Mouse (Mus musculus) retina, embryonic 14.5 days (tissue): ENCODE measurements at regions not wholly inside any gene's neighbourhood (a gene's known extent, or its start where the extent isn't known, plus 50 kb on each side); places are given as distances from the start of the nearest gene placed in this dataset.

Source experiments
- DNase-seq: peaks from one replicate; pipeline ENCODE4 v3.0.0-alpha.2; 2015; ENCODE audit warnings: low spot score

DNA sequence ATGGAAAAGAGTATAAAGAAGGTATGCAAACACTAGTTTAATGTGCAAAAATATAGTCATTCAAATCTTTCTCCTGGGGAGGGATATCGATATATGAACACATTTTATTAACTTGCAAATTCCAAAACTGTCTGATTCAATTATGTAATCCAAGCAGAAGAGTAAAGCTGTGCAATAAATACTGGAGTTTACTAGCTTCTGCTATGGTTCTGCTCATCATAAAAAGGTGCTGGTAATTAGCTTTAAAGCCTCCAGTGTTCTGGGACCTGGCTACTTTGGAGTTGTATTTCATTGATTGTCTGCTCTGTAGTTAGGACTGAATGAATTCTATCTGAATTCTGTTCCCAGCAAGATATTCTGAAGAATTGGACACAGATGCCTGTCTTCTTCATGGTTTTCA is 602.7 kb upstream of the Akr1e1 start:
- DNase-seq = no peak

DNA sequence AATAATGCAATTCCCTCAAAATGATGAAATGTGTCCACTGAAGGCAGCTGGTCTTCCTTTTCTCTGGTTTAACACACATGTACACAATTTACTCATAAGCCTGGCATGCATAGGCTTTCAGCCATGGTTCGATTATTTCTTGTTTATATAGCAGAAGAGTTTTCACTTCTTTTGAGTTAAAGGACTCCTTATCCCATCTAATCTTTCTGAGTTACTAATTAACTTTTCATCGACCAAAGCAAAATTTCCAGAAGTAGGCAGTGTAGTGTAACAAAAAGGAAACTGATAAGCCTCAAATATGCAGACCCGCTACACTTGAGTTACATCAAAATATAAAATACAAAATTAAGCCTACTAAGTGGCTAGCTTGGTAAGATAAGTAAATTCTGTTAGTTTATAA is 620.5 kb upstream of the Akr1e1 start:
- no peak for DNase-seq

DNA sequence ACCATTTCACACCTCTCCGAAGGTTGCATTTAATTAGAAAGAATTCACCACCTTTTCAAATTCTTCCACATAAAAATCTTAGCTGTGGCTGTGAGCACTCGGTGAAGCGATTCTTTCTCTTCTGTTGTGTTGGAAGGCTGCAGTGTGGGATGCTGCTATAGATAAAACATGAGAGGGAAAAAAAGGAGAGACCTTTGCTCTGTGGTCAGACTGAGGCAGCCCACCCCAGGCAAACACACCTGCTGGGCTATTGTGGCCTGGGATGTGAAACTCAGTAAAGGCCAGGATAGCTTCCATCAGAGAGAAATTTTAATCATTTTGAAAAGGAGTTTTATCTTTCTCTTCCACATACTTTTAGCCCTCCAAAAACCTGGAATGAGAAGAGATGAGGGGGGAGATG is 625.3 kb upstream of the Akr1e1 start:
- DNase-seq = no peak

DNA sequence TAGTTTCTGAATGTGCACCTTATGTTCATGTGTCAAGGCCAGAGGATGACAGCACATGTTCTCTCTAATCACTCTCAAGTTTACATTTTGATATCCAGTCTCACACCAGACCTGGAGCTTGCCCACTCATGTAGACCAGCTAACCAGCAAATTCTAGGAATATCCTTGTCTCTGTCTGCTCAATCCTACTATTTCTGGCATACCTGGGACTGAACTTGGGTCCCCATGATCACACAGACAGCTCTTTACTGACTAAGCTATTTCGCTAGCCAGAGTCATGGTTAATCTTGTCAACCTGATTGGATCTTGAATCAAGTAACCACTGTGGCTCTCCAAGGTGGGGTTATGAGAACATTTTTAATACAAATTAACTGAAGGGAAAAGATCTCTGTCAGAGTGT is 625.9 kb upstream of the Klf6 start:
- no peak for DNase-seq

DNA sequence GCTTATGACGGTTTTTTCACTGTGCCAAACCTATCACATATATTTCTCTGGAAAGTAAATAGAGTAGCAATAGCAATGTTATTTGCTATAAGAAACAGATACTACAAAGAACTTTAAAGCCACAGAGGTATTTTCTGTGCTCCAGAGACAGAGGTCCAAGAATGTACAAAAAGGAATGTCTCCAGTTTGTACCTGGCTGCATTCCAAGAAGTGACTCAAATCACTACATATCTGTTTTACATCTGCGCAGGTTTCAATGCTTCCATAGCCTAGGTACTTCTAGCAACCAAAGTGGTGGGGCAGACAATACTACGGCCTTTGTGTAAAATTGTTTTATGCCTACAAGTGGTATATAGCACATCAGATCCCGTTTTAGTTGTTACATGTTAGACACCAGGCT is 620.7 kb upstream of the Klf6 start:
- DNase-seq = no peak

DNA sequence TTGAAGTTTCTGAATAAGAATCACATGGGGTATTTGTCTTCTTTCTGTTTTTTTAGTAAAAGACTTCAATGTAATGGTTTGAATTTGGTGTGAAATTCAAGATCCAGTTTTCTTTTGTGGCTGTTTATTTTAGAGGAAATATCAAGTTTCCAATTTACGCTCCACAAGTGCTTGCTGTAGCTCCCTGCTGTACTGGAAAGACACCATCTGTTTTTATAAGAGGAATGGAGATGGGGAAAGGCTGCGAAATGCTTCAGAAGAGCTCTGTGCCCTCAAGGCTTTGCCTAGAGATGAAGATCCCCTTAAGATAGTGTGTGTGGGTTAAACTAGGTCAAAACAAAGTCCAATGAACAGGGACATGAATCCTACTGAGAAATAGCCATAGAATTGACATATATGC is 618.5 kb upstream of the Klf6 start:
- DNase-seq = no peak

DNA sequence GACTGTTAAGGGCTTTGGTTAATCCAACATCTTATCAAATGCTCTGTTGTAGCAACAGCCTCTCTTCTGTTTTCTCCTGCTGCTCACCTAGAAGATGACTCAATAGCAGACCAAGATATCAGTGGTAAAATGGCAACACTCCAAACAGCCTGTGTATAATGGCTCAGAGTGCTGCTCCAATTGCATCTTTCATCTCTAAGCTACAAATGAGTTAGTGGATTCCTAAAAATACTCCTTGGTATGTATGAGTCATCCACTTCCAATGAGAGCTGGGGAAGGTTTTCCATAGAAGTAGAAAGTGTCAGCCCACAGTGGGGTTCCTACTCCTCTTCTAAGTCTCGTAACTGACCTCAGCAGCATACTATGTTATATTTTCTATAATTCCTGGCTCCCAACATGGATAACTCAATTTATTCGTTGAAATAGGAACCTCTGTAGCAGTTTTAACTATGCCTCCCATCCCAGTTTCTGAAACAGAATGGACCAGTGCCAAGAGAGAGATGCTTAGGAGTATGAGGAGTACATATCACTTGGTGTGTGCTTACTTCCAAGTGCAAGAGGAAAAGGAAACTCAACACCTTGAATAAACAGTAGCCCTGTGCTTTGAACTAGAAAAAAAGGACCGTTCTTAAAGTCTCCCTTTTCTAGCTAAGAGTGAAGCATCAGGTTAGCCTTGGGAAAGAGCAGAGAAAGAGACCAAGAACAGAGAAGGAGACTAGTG is 612.5 kb upstream of the Klf6 start:
- DNase-seq = no peak

DNA sequence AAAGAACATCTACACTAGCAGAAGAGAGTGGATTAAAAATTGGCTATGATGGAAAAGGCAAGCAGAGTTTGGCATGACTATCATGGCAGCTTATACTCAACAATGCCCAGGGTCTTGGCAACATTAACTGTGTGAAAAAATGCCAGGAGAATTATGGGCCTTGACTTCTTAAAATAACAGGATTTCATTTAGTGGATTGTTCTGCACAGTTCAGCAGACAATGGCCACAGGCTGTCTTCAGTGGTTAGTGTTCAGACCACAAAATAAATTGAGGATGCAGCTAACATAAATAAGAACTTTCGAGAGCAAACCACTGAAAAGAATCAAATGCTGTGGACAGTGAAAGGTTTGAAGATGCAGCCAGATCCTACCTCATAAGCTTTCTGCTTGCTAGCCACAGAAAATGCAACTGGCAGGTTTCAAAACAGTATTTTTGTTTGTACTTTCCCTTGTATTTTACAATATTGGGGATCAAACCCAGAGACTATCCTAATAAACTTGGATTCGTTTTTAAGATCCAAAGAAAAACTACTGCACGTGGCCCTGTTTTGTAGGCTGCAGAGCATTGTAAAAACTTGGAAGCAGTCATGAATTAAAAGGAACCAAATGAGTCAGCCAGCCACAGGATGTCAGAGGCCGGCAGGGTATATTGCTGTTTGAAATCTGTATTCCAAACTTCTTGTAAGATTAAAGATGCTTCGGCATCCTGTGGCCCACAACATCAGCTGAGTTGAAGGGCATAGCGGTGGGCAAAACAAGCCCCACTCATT is 603.2 kb upstream of the Klf6 start:
- DNase-seq = no peak

DNA sequence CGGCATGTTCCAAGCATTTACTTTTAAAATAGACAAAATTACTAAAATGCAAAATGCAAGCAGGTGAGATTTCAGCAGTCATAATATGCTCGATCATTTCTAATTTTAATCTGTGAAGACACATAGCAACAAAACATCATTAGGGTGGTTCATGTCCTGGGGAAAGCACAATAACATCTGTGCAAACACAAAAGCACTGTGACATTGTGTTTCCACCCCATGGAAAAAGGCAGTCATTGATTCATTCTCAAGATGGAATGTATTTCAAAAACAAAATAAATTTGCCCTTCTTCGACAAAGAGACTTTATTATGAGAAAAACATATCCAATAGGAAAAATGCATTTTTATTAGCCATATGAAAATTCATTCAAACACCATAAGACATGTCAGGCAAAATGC is 601.5 kb upstream of the Klf6 start:
- DNase-seq = no peak

DNA sequence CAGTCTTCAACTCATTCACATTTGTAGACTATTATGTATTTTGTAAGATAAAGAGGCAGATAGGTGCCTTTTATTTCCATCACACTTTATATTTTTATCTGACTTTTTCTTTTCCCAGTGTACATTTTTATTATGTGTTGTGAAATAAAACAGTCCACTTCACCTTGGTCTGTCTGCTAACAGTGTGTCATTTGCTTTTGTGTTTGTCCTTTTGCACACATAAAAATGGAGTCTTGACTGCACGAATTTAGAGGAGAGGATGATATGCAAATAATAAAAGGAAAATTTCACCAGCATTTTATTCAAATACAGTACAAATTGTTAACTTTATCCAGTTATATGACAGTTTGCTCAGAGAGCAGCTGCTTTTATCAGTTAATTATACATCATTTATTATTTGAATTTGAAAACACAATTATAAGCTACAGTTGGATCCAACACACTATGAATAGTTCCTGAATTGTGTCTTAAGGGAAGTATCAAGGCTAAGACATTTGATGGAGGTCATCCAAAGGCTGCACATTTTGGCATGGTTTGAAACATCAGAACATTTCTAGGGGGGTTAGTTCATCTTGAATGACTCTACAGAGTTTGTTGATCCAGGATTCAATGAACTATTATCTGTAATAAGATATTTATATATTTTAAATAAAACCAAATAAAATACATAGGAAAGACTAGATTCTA is 588.6 kb upstream of the Klf6 start:
- DNase-seq = no peak

DNA sequence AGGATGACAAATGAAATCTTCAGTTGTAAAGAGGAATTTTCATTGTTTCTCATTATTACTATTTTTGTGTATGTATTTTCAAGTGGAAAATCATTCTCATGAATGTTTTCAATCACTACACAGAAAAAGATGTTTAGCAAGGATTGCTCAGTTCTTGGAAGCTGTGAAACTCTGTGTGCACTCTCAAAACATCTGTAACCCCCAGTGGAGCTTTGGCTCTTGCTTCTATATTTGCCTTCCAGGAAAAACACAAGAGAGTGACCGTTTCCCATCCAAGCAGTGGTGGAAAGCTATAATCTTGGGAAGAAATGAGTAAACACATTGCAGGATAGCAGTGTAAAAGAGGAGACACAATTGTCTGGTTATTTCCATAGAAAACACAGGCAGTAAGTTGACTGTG is 584.7 kb upstream of the Klf6 start:
- DNase-seq = no peak

DNA sequence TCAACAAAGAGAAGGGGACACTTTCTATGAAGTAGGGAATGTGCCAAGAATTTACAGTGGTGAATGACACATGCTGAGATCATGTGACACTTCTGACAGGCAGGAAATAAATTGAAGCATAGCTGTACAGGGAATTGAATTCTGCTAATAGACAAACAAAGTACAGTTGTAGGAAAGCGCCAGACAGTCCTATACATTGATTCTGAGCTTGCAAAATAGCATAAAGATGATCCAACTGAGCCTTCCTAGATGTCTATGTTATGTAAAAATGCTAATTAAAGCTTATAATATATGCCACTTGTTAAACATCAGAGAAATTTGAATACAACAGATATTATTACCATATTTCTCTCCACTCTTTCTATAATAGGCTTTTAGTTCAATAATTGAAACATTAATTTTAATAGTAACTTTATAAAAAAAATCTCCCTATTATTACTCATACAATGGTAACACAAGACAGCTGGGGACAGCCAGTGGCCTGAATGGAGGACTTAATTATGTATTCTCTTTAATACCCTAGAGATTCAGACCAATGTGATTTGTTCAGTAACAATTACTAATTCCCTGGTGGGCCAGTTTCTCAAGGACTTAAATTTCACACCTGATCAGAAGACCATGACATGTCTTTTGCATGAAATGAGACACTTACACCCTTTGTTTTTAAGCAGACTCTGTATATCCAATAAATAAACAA is 571.4 kb upstream of the Klf6 start:
- no peak for DNase-seq

DNA sequence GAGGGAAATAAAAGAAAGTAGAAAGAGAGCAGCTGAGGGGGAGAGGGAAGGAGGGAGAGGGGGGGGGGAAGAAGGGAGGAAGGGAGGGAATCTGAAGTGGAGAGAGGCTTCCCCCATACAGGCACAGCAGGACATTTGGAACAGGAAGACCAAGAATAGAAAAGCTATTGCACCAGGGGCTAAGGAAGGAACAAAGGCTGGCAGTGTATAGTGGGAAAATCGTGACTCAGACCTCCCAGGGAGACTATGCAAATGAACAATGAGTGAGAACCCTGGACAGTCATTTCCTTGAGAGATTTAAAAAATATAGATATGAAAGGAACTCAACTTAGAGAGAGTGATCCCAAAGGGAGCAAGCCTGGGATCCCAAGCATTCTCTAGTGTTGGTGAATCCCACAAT is 559.1 kb upstream of the Klf6 start:
- no peak for DNase-seq

DNA sequence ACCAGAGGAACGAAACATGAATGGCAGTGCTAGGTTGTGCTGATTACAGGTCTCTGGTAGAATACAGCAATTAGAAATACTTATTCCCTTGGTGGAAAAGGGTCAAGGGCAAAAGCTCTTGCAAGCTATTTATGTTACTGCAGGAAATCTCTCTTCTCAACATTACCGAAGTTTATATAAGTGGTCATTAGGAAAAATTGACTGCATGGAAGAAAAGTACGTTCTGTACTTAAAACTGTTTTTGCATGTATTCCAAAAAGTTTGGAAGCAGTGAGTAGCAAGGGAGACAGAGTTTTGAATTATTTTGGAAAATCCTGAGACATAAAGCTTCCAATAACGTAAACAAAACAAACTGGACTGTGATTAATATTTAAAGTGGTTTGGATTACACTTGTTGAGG is 554.6 kb upstream of the Klf6 start:
- no peak for DNase-seq

DNA sequence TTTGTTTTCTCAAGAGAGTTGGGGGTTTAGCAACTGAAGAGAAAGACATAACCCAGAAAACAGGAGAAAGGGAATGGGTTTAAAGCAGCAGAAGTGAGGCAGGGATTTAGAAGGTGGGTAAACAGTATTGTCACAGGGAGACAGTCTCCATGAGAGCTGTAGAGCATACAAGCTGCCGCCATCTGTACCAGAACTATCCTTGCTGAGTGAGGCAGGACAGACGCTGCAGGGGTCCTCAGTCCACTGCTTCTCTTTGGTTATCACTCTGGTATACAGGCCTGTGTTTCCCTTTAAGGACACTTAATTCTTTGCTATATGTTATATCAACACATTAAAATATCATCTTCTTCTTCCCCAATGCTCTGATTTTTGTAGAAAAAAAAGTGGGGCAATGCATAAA is 548.0 kb upstream of the Klf6 start:
- DNase-seq = peak; percentile 28

DNA sequence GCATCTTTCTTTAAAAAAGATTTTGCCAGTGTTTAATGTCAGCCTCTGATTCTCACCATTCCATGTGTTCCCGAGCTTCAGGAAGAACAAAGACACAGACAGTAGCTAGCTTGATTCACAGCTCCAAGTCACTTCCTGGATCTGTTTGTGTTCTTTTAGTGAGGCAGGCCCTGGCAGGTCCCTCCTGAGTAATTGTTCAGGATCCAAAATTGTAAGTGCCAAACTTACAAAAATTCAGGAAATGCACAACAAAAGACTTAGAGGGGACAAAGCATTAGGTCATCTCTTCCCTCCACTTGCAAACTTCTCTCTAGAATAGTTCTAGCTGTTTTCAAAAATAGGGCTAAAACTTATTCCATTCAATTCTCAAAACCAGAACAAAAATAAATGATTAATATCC is 546.3 kb upstream of the Klf6 start:
- no peak for DNase-seq

DNA sequence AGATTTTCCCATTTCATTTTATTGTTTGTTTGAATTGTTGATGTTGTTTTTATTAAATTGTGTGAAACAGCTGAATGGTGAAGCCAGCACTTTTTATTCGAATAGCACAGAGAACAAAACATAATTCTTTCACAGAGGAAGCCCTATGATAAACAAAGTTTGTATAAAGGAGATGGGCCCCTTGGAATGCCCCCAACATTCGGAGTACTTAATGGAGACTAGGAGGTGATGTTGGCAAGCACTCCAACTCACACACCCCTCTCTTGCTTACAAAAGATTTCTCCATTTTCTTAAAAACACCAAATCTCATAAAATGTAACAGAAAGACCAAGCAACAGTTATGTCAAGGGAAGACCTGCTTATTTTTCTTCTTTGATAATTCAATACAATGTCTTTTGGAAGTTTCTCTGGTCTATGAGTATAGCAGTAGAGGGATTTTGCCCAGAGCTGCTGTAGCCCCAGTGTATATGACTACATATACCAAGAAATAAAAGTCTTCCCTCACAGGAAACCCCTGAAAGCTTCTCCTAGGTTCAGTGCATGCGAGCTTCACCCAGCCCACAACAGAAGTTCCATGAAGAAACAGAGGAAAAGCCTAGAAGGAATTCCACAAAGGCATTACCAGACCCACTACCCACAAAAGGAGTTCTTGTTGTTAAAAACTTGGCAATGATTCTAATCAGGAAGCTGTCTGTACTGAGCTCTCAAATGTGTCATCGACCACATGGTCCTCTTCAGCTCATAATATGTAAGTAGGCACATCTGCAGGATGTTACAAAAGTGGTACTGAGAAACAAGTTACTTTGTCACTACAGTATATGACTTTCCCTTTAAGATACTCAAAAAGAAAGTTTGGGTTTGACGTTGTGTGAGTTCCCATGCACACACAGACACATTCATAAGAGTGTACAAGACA is 543.1 kb upstream of the Klf6 start:
- DNase-seq = no peak

DNA sequence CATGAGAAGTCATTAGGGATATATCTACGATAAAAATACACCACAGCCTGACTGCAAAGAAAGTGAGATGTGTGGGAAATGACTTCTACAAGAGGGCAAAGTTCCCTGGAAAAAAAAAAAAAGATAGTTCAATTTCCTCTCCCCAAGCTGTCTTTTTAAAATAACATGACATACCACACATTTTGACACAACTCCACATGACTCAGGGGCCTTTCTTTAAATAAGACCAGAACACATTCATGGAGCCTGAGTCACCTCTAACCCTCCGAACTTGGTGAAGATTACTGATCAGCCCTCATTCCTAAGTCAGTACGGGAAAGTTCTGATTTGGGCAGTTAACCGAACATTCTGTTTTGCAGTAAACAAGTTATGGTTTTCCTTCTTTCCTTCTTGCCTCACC is 515.6 kb upstream of the Klf6 start:
- DNase-seq = no peak

DNA sequence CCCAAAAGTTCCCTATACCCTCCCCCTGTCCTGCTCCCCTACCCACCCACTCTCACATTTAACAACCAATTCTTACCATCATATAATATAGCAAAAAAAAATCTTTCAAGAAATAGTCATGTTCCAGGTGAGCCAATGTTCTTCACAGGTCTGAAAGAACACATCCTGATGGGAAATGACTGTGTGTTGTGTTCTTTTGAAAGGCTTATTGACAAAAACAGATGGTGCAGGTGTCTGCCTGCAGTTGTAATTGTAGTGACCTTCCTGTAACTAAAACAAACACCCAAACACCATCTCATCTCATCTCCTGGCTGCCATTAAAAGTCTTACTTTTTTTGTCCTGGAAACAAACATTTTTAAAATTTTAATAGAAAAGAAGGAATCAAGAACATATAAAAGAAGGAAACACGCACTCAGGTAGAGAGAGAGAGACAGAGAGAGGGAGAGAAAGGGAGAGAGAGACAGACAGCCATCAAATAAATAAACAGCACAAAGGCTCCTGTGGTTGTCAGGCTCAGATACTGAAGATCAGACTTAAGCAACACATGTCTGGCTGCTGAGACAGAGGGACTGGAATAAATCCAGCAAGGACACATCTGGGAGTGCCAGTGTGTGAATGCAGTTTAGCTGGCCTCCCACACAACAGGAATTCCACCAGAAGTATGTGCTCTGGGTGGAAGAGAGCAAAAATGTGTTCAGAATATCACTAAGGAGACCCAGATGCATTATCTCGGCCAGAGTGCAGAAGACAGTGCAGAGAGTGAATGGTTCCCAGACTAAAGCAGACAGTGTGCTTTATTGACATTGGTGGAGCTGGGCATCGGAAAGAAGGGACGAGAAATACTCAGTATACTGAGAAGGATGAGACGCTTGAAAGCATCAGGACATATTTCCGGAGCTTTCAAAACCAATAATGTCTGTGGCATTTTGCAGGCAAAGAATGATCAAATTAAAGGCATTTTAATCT is 513.5 kb upstream of the Klf6 start:
- no peak for DNase-seq

DNA sequence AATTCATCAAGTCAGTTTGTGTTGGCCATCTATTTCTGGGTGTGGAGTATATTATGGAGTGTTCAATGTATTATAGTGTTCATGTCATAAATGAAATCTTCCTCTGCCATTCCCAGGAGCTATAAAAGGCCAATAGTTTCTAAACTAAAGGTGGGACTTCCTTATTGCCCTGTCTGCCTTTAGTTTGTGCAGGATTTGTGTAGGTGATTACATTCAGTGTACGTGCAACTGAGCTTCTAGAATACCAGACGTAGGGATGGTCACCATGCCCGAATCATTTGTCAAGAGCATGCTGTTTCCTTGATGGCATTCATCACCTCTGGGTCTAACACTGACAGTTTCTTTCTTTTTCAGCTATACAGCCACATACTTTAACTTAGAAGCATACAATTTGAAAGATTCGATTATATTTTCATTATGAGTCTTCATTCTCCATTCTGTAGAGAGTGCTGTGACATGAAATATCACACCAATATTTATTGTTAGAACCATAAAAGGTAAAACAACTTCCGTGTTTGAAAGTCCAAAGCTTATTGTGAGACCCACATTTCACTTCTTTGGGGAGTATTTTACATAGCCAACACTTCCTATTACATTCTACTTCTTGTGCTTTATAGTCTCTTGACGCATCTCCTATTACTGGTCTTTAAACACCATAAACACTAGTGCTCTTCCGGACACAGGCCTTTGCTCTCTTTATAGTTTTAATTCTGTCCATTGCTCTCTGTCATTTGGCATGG is 494.1 kb upstream of the Klf6 start:
- no peak for DNase-seq
